Mouse (Mus musculus) left cerebral cortex, adult 2 months (tissue): Measurements from ENCODE around the gene Rsph1. TPM values are rescaled to one million over a fixed set of nuclear protein-coding genes. Genes with fewer than 3 reads are reported as not detected.
A peak's percentile ranks its signal among the peaks of the same experiment; 100 is the strongest.

Source experiments
- DNase-seq, 2 experiments: peaks; one replicate each; pipeline ENCODE4 v3.0.0; 2021 to 2022; ENCODE audit warnings: low spot score in 2 of 2, mixed read lengths in 1 of 2; ENCODE audit errors: extremely low spot score in 1 of 2
- H3K27ac ChIP-seq: fragments of 200-600 bp; 2 replicates; pipeline ENCODE4 v1.8.1; 2022
- H3K4me3 ChIP-seq: fragments of 200-600 bp; 2 replicates; pipeline ENCODE4 v1.8.1; 2022
- CTCF ChIP-seq: fragments of 200-600 bp; IDR thresholded peaks from 2 replicates; pipeline ENCODE4 v1.8.1; 2022; ENCODE audit warnings: antibody characterized with exemption, mild to moderate bottlenecking, moderate library complexity
- intact Hi-C: fragments of 180-260 bp; cut with DNase I; formaldehyde crosslinking; loops from one replicate; pipeline ENCODE4 v1.15.1; 2025
- total RNA-seq, 2 experiments: library from RNA; stranded (reverse); gene quantifications; 2 replicates each; pipeline ENCODE4 v1.2.3; 2021

The Rsph1 gene
- total RNA-seq, 2 experiments from 2014 or later: 14.5 to 19.8 TPM

DNA sequence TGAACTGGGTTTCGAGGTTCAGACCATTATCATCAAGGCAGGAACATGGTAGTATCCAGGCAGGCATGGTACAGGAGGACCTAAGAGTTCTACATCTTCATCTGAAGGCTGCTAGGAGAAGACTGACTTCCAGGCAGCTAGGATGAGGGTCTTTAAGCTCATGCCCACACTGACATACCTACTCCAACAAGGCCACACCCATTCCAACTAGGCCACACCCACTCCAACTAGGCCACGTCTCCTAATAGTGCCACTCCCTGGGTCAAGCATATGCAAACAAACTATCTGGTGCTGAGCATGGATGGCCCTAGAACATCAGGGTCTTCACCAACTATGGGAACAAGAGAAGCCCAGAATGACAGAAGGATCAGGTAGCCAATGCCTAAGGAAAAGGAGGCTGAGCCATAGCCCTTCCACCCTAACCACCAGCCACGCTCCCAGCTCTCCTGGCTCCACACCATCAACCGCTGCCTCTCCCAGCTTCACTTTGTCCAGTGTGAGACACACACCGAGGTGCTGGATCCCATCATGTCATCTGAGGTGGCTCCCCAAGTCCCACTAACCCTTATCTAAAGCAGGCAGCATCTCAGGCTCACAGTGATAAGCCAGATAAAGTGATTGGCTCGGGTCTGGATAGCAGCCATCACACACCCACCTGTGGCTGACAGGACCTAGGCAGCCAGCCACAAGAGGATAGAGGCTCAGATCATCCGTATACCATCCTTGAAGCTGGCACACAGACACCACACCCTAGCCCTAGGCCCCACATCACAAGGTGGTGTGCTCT lies 38.8 kb downstream of the Rsph1 start:
- H3K27ac ChIP-seq: no peak overlapping the region
- intact Hi-C loops: no loop called here
- no peak for TF ChIP-seq CTCF
- no peak for DNase-seq
- H3K4me3 ChIP-seq: no peak overlapping the region

GRCm38 (mm10) chr17:31235915-31236314 lies 41.3 kb downstream of the Rsph1 start:
- no peak; the same call in 1 of the 2 replicates for TF ChIP-seq CTCF
- no peak overlapping the region for H3K4me3 ChIP-seq
- no peak for DNase-seq
- intact Hi-C loops: no loop called here
- H3K27ac ChIP-seq: no peak overlapping the region

GRCm38 (mm10) chr17:31232251-31233010 lies 44.8 kb downstream of the Rsph1 start:
- no peak for TF ChIP-seq CTCF
- no peak for DNase-seq
- Histone ChIP-seq H3K4me3 (no peak overlapping the region), H3K27ac (no peak overlapping the region)
- intact Hi-C loops: no loop called here

GRCm38 (mm10) chr17:31231780-31232179 lies 45.4 kb downstream of the Rsph1 start:
- no peak overlapping the region for H3K4me3 ChIP-seq
- TF ChIP-seq CTCF: no peak
- H3K27ac ChIP-seq: no peak overlapping the region
- intact Hi-C loops: no loop called here
- DNase-seq: no peak

GRCm38 (mm10) chr17:31226931-31227330 lies 50.3 kb downstream of the Rsph1 start:
- Histone ChIP-seq H3K27ac (no peak overlapping the region), H3K4me3 (no peak overlapping the region)
- no peak for TF ChIP-seq CTCF
- intact Hi-C loops: no loop called here
- no peak for DNase-seq

DNA sequence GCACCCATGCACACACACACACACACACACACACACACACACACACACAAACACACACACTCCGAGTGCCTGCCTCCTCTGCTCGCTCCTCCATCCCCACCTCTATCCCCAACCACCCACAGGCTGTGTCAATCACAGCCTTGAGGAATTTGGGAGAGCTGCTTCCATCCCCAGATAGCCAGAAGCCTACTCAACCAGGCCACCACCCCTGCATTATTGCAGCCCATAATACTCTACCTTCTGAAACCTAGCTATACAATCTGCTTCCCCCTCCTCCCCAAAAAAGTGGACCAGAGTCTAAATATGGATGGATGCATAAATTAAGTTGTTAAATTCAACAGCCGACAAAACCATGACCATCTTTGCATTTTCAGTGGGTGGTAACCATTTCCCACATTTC lies 50.8 kb downstream of the Rsph1 start:
- intact Hi-C loops: no loop called here
- DNase-seq: peak in 1 of 2 experiments; percentile 18
- Histone ChIP-seq H3K4me3 (no peak overlapping the region), H3K27ac (no peak overlapping the region)
- no peak for TF ChIP-seq CTCF

- intact Hi-C loops: no loop called here
- Histone ChIP-seq H3K27ac (no peak overlapping the region), H3K4me3 (no peak overlapping the region)
- no peak for DNase-seq
- TF ChIP-seq CTCF: no peak
Measured at GRCm38 (mm10) chr17:31224591-31224990, 52.6 kb downstream of the Rsph1 start.

DNA sequence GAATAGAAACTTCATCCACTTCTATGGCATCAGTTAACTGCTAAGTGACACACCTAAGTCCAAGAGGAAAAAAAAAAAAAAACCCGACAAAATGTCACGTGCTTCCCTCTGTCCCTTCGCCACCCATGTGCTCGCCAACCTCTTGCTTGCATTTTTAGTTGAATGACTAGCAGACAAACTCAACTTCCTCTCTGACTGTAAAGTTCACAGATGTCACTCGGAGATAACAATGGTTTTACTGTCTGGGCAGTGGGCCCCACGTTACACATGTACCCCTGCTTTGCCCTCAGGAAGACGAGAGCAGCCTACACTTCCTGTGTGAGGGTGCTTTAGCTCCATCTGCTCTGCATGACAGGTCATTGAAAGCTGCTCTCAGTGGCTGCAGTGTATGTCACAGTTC lies 53.3 kb downstream of the Rsph1 start:
- no peak for DNase-seq
- H3K4me3 ChIP-seq: no peak overlapping the region
- intact Hi-C loops: no loop called here
- H3K27ac ChIP-seq: no peak overlapping the region
- TF ChIP-seq CTCF: no peak

DNA sequence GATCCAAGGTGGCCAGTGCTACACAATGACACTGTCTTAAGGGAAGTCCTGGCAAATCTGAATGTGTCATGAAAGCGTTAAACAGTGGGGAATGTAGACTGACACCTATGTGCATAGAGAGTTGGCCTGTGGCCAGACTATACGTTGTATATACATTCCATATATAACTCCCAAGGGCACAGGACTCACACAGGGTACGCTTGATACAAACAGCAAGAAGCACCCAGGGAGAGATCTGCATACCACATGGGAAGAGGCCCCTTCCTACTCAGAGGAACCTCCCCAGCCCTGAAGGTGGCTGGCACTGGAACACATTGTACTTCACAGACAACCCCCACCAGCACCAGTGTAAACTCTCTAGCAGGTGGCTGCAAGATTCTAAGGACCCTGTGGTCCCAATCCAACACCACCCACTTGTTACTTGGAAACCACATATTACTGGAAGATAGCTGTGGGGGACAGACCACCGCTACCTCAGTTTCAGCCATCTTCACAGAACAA lies 54.3 kb downstream of the Rsph1 start:
- H3K27ac ChIP-seq: no peak overlapping the region
- DNase-seq: no peak
- intact Hi-C loops: no loop called here
- TF ChIP-seq CTCF: no peak
- H3K4me3 ChIP-seq: no peak overlapping the region

DNA sequence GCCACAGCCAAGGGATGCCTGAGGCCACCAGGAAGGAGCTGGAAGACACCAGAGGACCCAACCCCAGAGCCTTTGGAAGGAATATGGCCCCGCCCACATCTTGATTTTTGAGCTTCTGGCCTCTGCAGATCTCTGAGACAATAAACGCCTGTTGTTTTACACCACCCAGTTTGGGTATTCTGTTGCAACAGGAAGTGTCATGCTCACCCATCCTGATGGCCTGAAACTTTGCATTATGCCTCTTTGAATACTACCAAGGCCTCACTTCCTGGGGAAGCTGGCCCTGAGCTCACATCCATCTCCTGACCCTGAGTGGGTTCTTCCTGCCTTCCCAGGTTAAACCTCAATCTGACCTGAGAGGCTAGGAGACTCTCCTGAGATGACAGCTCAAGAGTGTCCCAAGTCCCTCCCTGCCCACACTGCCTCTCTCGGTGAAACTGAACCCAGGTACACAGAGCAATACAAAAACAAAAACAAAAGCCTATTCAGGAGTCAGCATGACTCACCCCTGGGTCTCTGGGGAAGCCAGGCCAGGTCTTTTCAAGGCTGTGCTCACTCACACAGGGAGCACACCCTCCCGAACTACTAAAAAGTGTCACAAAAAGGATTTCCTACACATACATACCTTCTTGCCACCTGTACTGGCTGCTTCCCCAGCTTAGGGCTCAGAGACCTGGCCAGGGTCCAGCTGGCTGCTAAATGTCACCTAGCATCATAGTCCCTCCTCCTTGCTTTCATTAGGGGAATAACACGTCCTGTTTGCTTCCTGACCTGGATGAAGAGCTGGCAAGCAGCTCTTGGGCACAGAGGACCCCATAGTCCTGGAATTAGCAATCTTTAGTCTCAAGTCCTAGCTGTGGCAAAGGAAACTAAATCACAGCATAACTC lies 60.9 kb downstream of the Rsph1 start:
- no peak for DNase-seq
- H3K27ac ChIP-seq: no peak overlapping the region
- no peak for TF ChIP-seq CTCF
- intact Hi-C loops: no loop called here
- no peak overlapping the region for H3K4me3 ChIP-seq

DNA sequence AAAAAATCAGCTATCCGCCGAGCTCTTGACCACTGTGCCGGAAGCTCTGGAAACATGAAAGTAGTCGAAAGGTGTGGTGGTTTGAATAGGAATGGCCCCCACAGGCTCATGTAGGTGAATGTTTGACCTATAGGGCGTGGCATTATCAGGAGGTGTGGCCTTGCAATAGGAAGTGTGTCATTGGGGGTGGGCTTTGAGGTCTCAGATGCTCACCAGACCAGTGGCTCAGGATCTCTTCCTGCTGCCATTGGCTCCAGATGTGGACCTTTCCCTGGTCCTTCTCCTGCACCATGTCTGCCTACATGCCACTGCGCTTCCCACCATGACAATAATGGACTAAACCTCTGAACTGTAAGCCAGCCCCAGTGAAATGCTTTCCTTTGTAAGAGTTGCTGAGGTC lies 65.3 kb downstream of the Rsph1 start:
- intact Hi-C loops: no loop called here
- DNase-seq: no peak
- TF ChIP-seq CTCF: no peak

More for the DNA sequence above, 65.3 kb downstream of the Rsph1 start:
- H3K27ac ChIP-seq: no peak overlapping the region
- no peak overlapping the region for H3K4me3 ChIP-seq
